Mouse (Mus musculus) cerebellum, postnatal 4 days (tissue): ENCODE data around the gene Acap2.

Experiments
- DNase-seq, 2 experiments: peaks; one replicate each; pipeline ENCODE4 v3.0.0; 2022; ENCODE audit warnings: low spot score in 2 of 2, mixed read lengths in 1 of 2

The Acap2 gene

GRCm38 (mm10) chr16:31047186-31047898 is 153.7 kb downstream of the Acap2 start:
- DNase-seq, result no peak

GRCm38 (mm10) chr16:31046217-31046659 is 154.8 kb downstream of the Acap2 start:
- no peak for DNase-seq

GRCm38 (mm10) chr16:31045211-31045610 is 155.8 kb downstream of the Acap2 start:
- no peak for DNase-seq

GRCm38 (mm10) chr16:31043136-31043535 is 157.9 kb downstream of the Acap2 start:
- DNase-seq, result no peak
